In the genomic region with DNA sequence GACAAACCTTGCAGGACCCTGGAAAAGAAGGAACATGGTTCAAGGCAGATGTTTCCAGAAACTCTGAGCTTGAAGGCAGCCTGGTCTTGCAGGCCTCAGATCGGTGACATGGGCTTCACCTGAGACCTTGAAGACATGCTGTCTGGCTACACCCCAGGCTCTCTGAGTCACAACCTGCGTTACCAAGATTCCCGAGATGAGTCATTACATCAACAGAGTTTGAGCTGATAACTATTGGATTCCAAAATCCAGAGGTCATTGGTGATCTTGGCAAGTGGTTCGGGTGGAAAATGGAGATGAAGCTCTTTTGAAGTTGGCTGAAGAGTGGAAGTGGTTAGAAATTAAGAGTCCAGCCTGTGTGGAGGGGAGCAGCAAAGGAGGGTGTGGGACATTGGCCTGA, we compare ENCODE assay signal across 36 mouse cellular contexts. TPM values are rescaled to one million over a fixed set of nuclear protein-coding genes. Genes with fewer than 3 reads are reported as not detected.
A peak's percentile ranks its signal among the peaks of the same experiment; 100 is the strongest.
DNase-seq lines count a peak whose midpoint lies in the region; ATAC-seq and TF ChIP-seq lines count a peak whose summit lies in the region.
"Had no signal": no experiment of that assay in that cellular context is flagged by ENCODE, and none has a peak within 500 bp of the region (broad histone marks: within the 10 kb centered on the region; RNA-seq: fewer than 3 reads in every experiment).

No protein-coding gene starts in this region.

- H3K79me2 ChIP-seq in liver, adult 2 months (ENCODE audit: control insufficient read depth, insufficient read depth, low read length): no peaks in the 10 kb centered on the region

- H3K27me3 ChIP-seq in liver, adult 2 months (ENCODE audit: control insufficient read depth, insufficient read depth, low read length): no peaks in the 10 kb centered on the region
- no peaks in the 10 kb centered on the region; the same call in 1 of the 2 replicates for H3K27me3 ChIP-seq in liver, embryonic 11.5 days (replicated peaks; ENCODE audit: control insufficient read depth, insufficient read depth, low read length)
- H3K27me3 ChIP-seq: lung, embryonic 15.5 days; midbrain, embryonic 12.5 days; neural tube, embryonic 12.5 days had no signal

- no peak overlapping the region for H3K4me2 ChIP-seq in liver, embryonic 11.5 days
- H3K4me2 ChIP-seq: heart, embryonic 15.5 days; lung, embryonic 15.5 days; midbrain, embryonic 12.5 days; neural tube, embryonic 12.5 days had no signal

- peak; percentile 89 to 93 for DNase-seq in adrenal gland, adult (ENCODE audit: inconsistent age in 2 of 2, low spot score in 1 of 2)
- no peak for DNase-seq in adrenal gland, postnatal 4 days (ENCODE audit: low spot score in 2 of 2)
- DNase-seq in liver, adult 2 months (ENCODE audit: extremely low read depth, low read depth, low spot score): peak; percentile 65
- DNase-seq in liver, embryonic 11.5 days (ENCODE audit: low spot score): no peak
- peak; percentile 69 for DNase-seq in adrenal gland, postnatal 10 days
- no peak for DNase-seq in T-cell, adult 2 months (ENCODE audit: low spot score)
- no peak for DNase-seq in right cerebral cortex, postnatal 25 days
- DNase-seq in ovary, postnatal 14 days (ENCODE audit: low spot score): no peak
- DNase-seq: cerebellum, postnatal 10 days; kidney, adult 18-20 months; kidney, postnatal 4 days; layer of hippocampus, postnatal 36 days; liver; lung, postnatal 36 days; thymus, postnatal 4 days had no signal

- no peaks in the 10 kb centered on the region for H3K36me3 ChIP-seq in liver, adult 2 months (ENCODE audit: control insufficient read depth, insufficient read depth, low read length)
- H3K36me3 ChIP-seq in liver, embryonic 11.5 days (ENCODE audit: control insufficient read depth, insufficient read depth, low read length): no peaks in the 10 kb centered on the region
- H3K36me3 ChIP-seq: heart, embryonic 15.5 days; lung, embryonic 15.5 days; midbrain, embryonic 12.5 days had no signal

- WGBS in liver, adult 2 months: 29% methylated on average over 4 of the region's 4 CpGs
- WGBS in liver, embryonic 11.5 days: 79% methylated on average over 4 of the region's 4 CpGs

- H3K4me3 ChIP-seq in liver, adult 2 months (ENCODE audit: insufficient read depth, low read depth, low read length): no peak overlapping the region
- no peak overlapping the region for H3K4me3 ChIP-seq in liver, embryonic 11.5 days (ENCODE audit: low read depth, low read length)
- H3K4me3 ChIP-seq: erythroblast, embryonic 14.5 days; heart, embryonic 15.5 days; lung, embryonic 15.5 days; megakaryocyte, embryonic 14.5 days; midbrain, embryonic 12.5 days; myocyte; neural tube, embryonic 12.5 days had no signal

- H3K9me3 ChIP-seq in liver, embryonic 11.5 days (ENCODE audit: control insufficient read depth, low read length): no peaks in the 10 kb centered on the region
- H3K9me3 ChIP-seq: heart, embryonic 15.5 days; lung, embryonic 15.5 days; megakaryocyte, embryonic 14.5 days; midbrain, embryonic 12.5 days; neural tube, embryonic 12.5 days had no signal

- no peaks in the 10 kb centered on the region for H3K4me1 ChIP-seq in liver, adult 2 months (ENCODE audit: control insufficient read depth, insufficient read depth, low read length)
- no peaks in the 10 kb centered on the region for H3K4me1 ChIP-seq in liver, embryonic 11.5 days (replicated peaks; ENCODE audit: control insufficient read depth, insufficient read depth, low read length)
- H3K4me1 ChIP-seq: lung, embryonic 15.5 days; midbrain, embryonic 12.5 days had no signal

- TF ChIP-seq POLR2A in liver, adult 2 months (IDR thresholded peaks at IDR 0.05; ENCODE audit: extremely low read depth, insufficient read depth, low read length): no peak

- ATAC-seq in liver, embryonic 11.5 days (replicated peaks; ENCODE audit: low FRiP score): no peak
- ATAC-seq: CD4-positive, CD25-positive, alpha-beta regulatory T cell, adult 4 months; forebrain, embryonic 16.5 days; hindbrain, embryonic 16.5 days had no signal

- no peak overlapping the region for H3K27ac ChIP-seq in liver, adult 2 months (replicated peaks; ENCODE audit: insufficient read depth, low read depth, low read length)
- no peak overlapping the region for H3K27ac ChIP-seq in liver, embryonic 11.5 days (ENCODE audit: low read depth, low read length)
- H3K27ac ChIP-seq: heart, embryonic 15.5 days; kidney, postnatal 0 days; lung, embryonic 15.5 days; midbrain, embryonic 12.5 days; neural tube, embryonic 12.5 days had no signal

- TF ChIP-seq CTCF in liver, adult 2 months (IDR thresholded peaks at IDR 0.05; ENCODE audit: low read depth, low read length): no peak

- no peak overlapping the region for H3K9ac ChIP-seq in liver, adult 2 months (ENCODE audit: low read depth, low read length)
- no peak overlapping the region for H3K9ac ChIP-seq in liver, embryonic 11.5 days (ENCODE audit: low read depth, low read length)
- H3K9ac ChIP-seq: heart, embryonic 15.5 days; lung, embryonic 15.5 days; midbrain, embryonic 12.5 days; neural tube, embryonic 12.5 days had no signal

RNA-seq across cellular contexts. Expression of gene BC029722, which starts 9.6 kb away (rescaled TPM):
- 10 to 100 TPM; 72.5 to 72.6 TPM for total RNA-seq in adrenal gland, postnatal 4 days (2021)
- total RNA-seq in liver, adult 2 months (2014; rRNA removed): 5.0 and 5.5 TPM in 2 replicates
- 23.7 and 26.9 TPM in 2 replicates for polyA plus RNA-seq in liver, adult 2 months (2012; rRNA removed)
- 5.6 and 6.8 TPM in 2 replicates for polyA plus RNA-seq in liver, embryonic 11.5 days (2014; fragmentation: Nextera tagmentation; extraction: Ambion mirVana)
- 10 to 100 TPM; 54.2 to 56.7 TPM for total RNA-seq in adrenal gland, postnatal 10 days (2021)

RNA-seq across cellular contexts. Expression of gene Eif6, which starts 17.1 kb away (rescaled TPM):
- total RNA-seq in adrenal gland, postnatal 4 days (2021): 100 to 1,000 TPM; 137 to 148 TPM
- 41.0 and 49.0 TPM in 2 replicates for total RNA-seq in liver, adult 2 months (2014; rRNA removed)
- polyA plus RNA-seq in liver, adult 2 months (2012; rRNA removed): 80.2 and 84.4 TPM in 2 replicates
- polyA plus RNA-seq in liver, embryonic 11.5 days (2014; fragmentation: Nextera tagmentation; extraction: Ambion mirVana): 243 and 253 TPM in 2 replicates
- total RNA-seq in adrenal gland, postnatal 10 days (2021): 100 to 1,000 TPM; 106 to 121 TPM

RNA-seq across cellular contexts. Expression of gene Fam83c, which starts 25.0 kb away (rescaled TPM):
- not detected for total RNA-seq in adrenal gland, postnatal 4 days (2021)
- not detected in 2 replicates for total RNA-seq in liver, adult 2 months (2014; rRNA removed)
- not detected in 2 replicates for polyA plus RNA-seq in liver, adult 2 months (2012; rRNA removed)
- 0.13 and 0.30 TPM in 2 replicates for polyA plus RNA-seq in liver, embryonic 11.5 days (2014; fragmentation: Nextera tagmentation; extraction: Ambion mirVana)
- total RNA-seq in adrenal gland, postnatal 10 days (2021): not detected
- total RNA-seq: gastrocnemius, adult 8-10 months; heart, postnatal 25 days; layer of hippocampus, adult 8-10 months; layer of hippocampus, postnatal 36 days; left cerebral cortex, postnatal 10 days; midbrain, postnatal 0 days had no signal
- polyA plus RNA-seq: CD4-positive, CD25-positive, alpha-beta regulatory T cell, adult 4 months; cortical plate, adult 2 months; erythroblast, embryonic 14.5 days; gonadal fat pad, adult 2 months; midbrain, postnatal 0 days; myocyte; testis, adult 2 months had no signal

RNA-seq across cellular contexts. Expression of gene Mmp24, which starts 34.5 kb away (rescaled TPM):
- total RNA-seq in adrenal gland, postnatal 4 days (2021): 1 to 10 TPM; 5.3 to 6.9 TPM
- not detected in 2 replicates for total RNA-seq in liver, adult 2 months (2014; rRNA removed)
- polyA plus RNA-seq in liver, adult 2 months (2012; rRNA removed): 0.02 and 0.05 TPM in 2 replicates
- polyA plus RNA-seq in liver, embryonic 11.5 days (2014; fragmentation: Nextera tagmentation; extraction: Ambion mirVana): 0.04 TPM in 1 of 2 replicates, not detected in the other
- 1 to 10 TPM; 2.5 to 3.4 TPM for total RNA-seq in adrenal gland, postnatal 10 days (2021)
- total RNA-seq: gastrocnemius, adult 8-10 months had no signal
- polyA plus RNA-seq: CD4-positive, CD25-positive, alpha-beta regulatory T cell, adult 4 months; limb, embryonic 11.5 days; liver, embryonic 16.5 days had no signal

RNA-seq across cellular contexts. Expression of gene Procr, which starts 58.7 kb away (rescaled TPM):
- total RNA-seq in adrenal gland, postnatal 4 days (2021): 10 to 100 TPM; 30.2 to 32.7 TPM
- 0.46 and 0.47 TPM in 2 replicates for total RNA-seq in liver, adult 2 months (2014; rRNA removed)
- polyA plus RNA-seq in liver, adult 2 months (2012; rRNA removed): 0.65 and 0.73 TPM in 2 replicates
- polyA plus RNA-seq in liver, embryonic 11.5 days (2014; fragmentation: Nextera tagmentation; extraction: Ambion mirVana): 2.6 TPM in 2 replicates
- total RNA-seq in adrenal gland, postnatal 10 days (2021): 10 to 100 TPM; 20.6 to 34.4 TPM
- polyA plus RNA-seq: CD4-positive, CD25-positive, alpha-beta regulatory T cell, adult 4 months had no signal

Comparison
In these comparisons a context has a peak if more than half of its experiments do, and no peak if none do; other contexts are left out.
1. DNase-seq: peak in adrenal gland, adult (2 of 2), liver, adult 2 months (single experiment) and adrenal gland, postnatal 10 days (single experiment); none in adrenal gland, postnatal 4 days (0 of 2), liver, embryonic 11.5 days (single experiment), T-cell, adult 2 months (single experiment), right cerebral cortex, postnatal 25 days (single experiment) and ovary, postnatal 14 days (single experiment).